Mouse (Mus musculus) stomach, postnatal 0 days (tissue): ENCODE measurements at regions not wholly inside any gene's neighbourhood (a gene's known extent, or its start where the extent isn't known, plus 50 kb on each side); places are given as distances from the start of the nearest gene placed in this dataset.

Experiments used
- CTCF ChIP-seq: IDR thresholded peaks from 2 replicates; pipeline ENCODE4 v1.5.1; 2016; ENCODE audit warnings: antibody characterized with exemption, low read depth, mild to moderate bottlenecking, moderate library complexity
- EP300 ChIP-seq: optimal IDR thresholded peaks from 2 replicates; pipeline ENCODE3; 2016; ENCODE audit warnings: antibody characterized with exemption

DNA sequence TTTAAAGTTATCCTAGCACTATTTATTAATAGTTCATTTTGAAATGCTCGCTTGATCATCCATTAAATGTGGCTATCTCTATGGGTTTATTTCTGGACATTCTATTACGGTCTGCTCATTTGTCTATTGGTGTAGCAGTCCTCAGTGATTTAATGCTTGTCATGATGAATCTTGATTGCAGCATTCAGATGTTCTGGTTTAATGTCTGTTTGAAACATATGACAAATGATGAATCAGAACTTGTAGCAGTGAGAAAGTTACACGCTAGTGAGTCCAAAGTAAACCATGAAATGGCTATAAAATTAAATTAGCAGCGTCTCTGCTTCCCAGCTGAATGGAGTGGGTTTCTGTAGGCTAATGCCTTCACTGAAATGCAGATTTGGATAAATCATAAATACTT lies 81.8 kb downstream of the Edn1 start:
- no peak for TF ChIP-seq CTCF
- no peak for TF ChIP-seq EP300
